Mouse (Mus musculus): ENCODE results near the gene Zbtb3.

The Zbtb3 gene

DNA sequence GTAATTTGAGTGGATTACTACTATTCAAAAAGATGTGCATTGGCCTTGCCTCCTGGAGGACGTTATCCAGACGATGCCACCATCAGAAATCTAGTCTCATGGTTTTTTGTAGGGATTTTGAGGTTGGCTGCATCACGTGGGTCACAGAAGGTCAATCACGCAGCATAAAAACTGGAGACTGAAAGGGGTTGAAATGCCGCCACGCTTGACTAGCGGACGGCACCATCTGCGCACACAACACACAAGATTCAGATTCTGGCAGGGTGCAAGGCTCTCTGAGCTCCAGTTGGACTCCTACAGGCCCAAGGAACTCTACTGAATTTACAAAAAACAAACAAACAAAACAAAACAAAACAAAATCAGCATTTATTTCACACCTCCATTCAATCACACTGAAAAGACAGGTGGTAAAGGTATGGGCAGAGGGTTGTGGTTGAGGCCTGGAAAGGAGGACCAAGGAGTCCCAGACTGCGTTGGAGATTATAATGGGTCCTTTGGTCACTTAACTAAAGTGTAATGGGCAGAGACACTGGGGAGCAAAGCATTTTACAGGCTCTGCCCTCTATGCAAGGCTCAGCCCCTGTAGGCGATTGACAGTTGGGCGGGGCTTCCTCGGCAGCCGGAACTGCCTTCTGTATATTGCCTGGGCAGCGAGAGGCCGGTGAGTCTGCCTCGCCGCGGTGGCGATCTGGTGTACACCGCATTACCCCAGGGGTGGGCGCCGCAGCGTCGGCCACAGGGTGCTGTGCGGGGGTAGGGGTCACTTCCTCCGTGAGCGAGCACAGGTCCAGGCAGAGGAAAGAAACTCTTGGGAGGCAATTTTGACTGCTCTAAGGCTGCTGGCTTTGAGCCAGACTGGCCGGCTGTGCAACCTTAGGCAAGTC is 37.8 kb downstream of the Zbtb3 start:
- no peak for DNase-seq (ENCODE audit: low read depth, low spot score)

- DNase-seq (ENCODE audit: low read depth, low spot score) = no peak
Observed at GRCm38 (mm10) chr19:8841012-8841411, 38.7 kb downstream of the Zbtb3 start.

- no peak for DNase-seq (ENCODE audit: low read depth, low spot score)
Observed at GRCm38 (mm10) chr19:8842961-8843360, 40.6 kb downstream of the Zbtb3 start.

- DNase-seq (ENCODE audit: low read depth, low spot score) = peak; percentile 76
Observed at GRCm38 (mm10) chr19:8844371-8845129, 42.2 kb downstream of the Zbtb3 start.

GRCm38 (mm10) chr19:8848356-8848755 is 46.0 kb downstream of the Zbtb3 start:
- DNase-seq (ENCODE audit: low read depth, low spot score) = no peak

DNA sequence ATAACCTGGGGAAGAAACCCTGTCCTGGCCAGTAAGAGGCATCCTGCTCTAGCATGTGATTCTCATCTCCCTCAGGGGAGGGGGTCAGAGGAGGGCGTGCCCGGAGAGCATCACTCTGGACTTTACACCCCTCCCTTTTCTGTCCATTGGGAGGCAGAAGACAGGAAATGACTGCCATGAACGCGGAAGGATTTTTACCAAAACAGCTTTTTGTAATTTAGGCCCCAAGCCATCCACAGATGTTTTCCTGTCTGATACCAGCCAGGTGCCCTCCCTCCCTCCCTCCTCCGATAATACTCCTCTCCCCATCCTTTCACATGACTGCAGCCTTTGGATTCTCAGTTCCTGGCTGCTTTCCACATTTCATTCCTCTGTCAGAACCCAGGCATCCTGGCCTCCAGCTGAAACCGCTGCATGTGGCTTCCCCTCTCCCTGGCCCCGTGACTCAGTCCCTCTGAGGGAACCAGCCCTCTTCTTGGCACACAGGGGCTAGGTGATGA is 48.1 kb downstream of the Zbtb3 start, which contains the start of gene Lrrn4cl:
Lrrn4cl (plus strand) TSS at position 367 of the 500 bp plus-strand sequence.
- DNase-seq (ENCODE audit: low read depth, low spot score) = no peak

DNA sequence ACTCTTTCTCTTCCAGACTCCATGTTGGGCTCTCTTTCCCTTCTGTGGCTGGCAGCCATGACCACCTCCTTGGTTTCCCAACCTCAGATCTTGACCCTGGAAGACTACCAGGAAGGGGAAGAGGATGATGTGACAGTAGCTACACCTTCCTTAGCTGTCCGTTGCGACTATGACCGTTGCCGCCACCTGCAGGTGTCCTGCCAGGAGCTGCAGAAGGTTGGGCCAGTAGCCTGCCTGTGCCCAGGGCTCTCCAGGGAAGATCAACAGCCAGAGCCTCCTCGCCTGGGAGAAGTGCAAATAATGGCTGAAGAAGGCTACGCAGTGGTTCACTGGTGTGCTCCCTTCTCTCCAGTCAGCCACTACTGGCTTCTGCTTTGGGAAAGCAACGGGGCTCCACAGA is 49.3 kb downstream of the Zbtb3 start:
- DNase-seq (ENCODE audit: low read depth, low spot score) = no peak

GRCm38 (mm10) chr19:8852236-8852928 is 50.0 kb downstream of the Zbtb3 start:
- DNase-seq (ENCODE audit: low read depth, low spot score) = no peak

DNA sequence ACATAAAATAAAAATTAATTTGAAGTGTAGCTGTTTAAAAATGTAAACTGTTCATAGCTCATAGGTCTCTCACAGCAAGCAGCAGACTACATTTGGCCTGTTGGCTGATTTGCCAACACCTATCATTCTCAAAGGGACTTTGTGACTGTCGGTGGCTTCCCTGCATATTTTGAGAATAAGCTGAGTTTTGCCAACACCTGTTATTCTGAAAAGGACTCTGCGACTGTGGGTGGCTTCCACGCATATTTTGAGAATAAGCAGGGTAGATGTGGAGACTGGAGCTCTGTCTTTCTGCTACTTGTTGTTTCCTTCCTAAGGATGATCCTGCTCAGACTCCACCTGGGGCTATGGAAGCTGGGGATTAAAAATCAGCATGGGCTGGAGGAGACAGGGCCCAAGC is 50.8 kb downstream of the Zbtb3 start:
- DNase-seq (ENCODE audit: low read depth, low spot score) = no peak

Data from retina, postnatal 7 days (tissue).